Mouse (Mus musculus) right cerebral cortex, postnatal 25 days (tissue): ENCODE results near the gene Ttyh3.
A peak's percentile ranks its signal among the peaks of the same experiment; 100 is the strongest.

ENCODE experiments used
- DNase-seq: peaks from one replicate; pipeline ENCODE4 v3.0.0; 2022

Gene Ttyh3

GRCm38 (mm10) chr5:140607836-140608633 is 40.8 kb downstream of the Ttyh3 start:
- DNase-seq = no peak

DNA sequence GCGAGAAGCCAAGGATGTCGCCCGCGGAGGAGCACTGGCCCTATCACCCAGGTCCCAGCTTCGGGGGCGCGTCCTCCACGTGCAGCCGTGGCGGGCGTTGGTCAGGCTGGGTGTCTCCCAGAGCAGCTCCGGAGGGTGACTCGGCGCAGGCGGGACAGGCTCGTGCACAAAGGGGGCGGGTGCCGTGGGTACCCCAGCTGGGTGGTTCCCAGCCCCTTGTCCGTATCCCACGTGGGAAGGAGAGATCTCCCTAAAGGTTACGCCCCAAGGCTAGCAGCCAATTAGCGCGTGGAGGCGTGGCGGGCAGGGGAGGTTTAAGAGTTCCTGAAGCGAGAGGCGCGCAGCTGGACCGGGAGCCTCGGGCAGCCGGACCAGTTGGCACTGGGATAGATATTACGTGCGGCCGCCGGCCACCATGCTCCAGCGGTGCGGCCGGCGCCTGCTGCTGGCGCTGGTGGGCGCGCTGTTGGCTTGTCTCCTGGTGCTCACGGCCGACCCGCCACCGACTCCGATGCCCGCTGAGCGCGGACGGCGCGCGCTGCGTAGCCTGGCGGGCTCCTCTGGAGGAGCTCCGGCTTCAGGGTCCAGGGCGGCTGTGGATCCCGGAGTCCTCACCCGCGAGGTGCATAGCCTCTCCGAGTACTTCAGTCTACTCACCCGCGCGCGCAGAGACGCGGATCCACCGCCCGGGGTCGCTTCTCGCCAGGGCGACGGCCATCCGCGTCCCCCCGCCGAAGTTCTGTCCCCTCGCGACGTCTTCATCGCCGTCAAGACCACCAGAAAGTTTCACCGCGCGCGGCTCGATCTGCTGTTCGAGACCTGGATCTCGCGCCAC is 41.6 kb downstream of the Ttyh3 start, which contains the start of gene Lfng:
Lfng (plus strand) TSS at position 320 of the 835 bp plus-strand sequence.
- peak; percentile 79 for DNase-seq

GRCm38 (mm10) chr5:140606386-140606785 is 42.4 kb downstream of the Ttyh3 start:
- DNase-seq = no peak

DNA sequence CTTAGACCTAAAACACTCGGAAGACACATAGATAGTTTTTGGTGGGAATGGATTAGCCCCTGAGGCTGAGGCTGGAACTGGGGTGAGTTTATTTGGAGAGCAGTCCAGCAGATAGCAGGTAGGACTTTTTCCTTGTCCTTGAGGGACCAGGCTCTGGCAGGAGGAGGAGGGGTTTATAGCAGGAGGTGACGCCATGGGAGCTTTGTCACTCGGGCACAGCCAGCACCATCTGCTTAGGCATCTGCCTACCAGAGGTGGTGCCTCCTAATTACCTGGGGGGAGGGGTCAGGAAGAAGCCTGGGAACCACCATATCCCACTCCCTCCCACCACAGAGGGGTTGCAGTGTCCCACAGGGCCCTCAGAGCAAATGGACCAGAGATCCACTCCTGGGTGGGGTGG is 43.6 kb downstream of the Ttyh3 start:
- DNase-seq = no peak

- no peak for DNase-seq
These were observed 44.4 kb downstream of the Ttyh3 start for GRCm38 (mm10) chr5:140604386-140604785.

DNA sequence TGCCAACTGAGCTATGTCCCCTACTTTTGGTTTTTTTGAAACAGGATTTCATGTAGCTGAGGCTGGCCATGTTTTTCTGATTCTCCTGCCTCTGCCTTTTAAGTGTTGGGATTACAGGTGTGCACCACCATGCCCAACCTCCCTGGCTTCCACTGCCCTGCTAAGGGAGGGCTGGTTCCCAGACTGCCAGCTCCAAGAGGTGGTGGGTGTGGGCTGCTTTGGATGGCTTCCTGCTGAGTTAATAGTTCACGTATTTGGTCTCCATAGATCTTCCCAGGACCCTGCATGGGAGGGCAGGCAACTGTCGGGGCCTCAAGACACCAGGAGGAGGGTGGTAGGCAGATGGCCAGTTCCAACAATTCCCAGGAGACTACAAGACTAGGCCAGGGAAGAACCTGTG is 46.3 kb downstream of the Ttyh3 start:
- no peak for DNase-seq

DNA sequence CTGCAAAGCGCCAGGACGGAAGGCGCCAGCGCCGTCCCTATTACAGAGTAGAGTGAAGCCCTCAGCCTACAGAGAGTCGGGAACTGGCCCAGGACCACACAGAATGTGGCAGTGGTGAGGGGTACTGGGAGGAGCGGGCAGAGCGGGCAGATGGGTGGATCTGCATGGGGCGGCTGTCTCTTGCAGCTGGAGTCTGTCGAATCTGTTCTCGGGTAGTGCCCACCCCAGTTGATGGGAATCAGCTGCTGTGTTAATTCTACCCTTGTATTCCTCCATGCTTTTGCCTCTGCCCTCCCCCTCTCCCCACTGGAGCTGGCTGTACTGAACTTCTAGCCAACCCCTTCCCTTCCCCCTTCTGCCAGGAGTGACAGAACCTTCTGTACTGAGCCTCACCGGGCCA is 47.1 kb downstream of the Ttyh3 start:
- DNase-seq = no peak

DNA sequence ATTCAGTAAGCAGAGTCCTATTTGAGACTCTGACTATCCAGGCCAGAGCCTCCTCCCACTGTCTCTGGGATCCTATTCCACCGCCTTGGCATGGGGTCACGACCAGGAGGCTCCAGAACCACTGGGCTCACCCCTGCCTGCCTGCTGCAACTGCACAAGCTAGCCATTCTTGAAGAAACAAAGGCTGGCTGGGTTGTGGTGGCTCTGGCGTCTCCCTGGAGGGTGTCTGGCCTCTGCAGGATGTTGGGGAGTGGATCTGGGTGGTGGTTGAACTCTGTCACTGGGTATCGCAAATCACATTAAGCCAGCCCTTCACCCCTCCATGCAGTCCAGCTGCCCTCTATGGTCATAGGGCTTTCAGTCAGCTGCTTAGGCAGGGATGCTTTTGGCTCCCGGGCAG is 48.9 kb downstream of the Ttyh3 start:
- no peak for DNase-seq

- DNase-seq = no peak
These were observed 51.0 kb downstream of the Ttyh3 start for GRCm38 (mm10) chr5:140597787-140598186.

GRCm38 (mm10) chr5:140596927-140597588 is 51.8 kb downstream of the Ttyh3 start:
- no peak for DNase-seq

- DNase-seq = no peak
These were observed 52.4 kb downstream of the Ttyh3 start for GRCm38 (mm10) chr5:140596426-140596825.

DNA sequence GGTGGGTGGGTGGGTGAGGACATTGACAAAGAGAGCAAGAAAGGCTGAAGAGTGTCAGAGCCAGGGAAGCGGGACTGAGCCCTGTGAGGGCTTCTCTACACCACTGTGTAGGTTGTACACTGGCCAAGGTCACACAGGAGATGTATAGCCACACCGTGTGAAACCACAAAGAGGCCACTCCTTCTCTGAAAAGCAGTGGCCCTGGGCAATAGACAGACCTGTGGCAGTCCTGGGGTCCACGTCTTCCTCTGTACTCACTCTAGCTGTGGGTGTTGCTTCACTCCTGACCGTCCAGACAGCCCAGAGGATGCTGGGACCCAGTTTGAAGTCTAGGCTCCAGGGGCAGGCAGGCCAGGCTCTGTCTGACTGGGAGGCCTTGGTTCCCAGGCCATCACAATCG is 54.0 kb downstream of the Ttyh3 start:
- no peak for DNase-seq

DNA sequence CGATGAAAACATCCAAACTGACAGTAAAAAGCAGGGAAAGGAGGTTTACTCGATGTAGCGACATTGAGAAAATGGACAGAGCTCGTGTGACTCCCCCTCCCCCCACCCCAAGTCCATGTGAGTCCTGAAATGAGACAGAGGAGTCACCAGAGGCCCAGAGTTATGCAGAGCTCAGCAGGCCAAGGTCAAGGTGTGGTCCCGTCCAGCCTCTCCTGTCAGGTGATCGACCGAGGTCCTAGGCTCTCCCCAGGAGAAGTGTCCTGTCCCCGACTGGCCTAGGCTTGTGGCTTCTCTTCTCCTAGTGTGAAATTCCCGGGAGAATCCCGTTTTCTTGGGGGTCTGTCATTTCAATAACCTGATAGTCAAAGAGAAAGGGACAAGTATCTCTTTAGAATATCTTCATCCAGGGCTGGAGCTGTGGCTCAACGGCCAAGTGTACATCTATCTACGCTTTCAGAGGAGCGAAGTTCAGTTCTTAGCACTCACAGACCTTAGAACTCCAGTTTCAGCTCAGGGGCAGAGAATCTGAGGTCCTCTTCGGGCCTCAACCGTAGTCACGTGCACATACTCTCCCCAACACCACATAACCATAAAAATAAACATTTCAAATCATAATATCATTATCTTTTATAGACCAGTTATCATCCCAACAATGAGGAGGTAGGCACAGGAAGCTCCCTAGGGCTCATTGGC is 59.6 kb downstream of the Ttyh3 start:
- DNase-seq = no peak

DNA sequence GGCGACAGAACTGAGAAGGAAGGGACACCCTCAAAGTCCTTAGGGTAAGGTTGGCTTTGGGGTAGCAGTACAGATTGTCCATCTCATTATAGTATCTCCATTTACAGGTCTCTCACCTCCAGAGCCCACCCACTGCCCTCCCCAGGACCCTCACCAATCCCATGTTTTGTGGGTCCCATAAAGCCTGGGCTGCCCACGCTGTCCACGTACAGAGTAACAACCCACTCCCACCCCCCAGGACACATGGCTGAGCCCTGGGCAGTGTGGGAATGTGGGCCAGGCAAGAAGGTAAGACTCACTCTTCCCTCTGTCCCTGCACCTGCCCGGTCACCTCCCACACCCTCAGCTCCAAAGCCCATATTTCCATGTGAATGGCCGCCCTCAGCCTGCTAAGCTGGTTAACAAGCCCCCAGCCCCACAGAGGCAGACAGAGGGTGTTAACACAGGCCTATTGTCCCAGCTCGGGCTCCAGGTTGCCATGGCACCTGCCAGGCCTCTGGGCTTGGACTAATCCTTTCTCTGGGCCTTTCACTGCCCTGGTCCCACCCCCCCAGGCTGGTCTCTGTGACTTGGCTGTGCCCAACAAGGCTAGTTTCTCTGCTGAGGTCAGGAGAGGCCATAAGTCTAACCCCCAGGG is 65.0 kb downstream of the Ttyh3 start:
- no peak for DNase-seq

GRCm38 (mm10) chr5:140582995-140583731 is 65.7 kb downstream of the Ttyh3 start:
- DNase-seq = no peak

GRCm38 (mm10) chr5:140581569-140581968 is 67.3 kb downstream of the Ttyh3 start:
- no peak for DNase-seq

DNA sequence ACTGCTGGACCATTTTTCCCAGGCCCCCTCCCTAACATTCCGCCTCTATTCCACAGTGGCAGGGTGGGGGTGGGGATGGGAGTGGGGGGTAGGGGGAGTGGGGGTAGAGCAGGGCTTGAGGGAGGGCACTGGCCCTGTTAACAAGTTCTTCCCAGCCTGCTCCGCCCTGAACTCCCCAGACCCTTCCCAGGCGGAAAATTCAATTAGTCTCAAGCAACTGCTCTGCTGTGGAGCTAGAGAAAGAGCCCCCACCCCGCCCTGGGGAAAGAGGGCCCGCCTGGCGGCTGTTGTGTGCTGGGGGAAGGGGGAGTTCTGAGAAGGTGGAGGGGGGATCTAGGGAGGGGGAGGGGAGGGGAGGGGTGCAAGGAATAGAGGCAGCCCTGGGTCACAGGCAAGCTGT is 69.1 kb downstream of the Ttyh3 start:
- DNase-seq = no peak

DNA sequence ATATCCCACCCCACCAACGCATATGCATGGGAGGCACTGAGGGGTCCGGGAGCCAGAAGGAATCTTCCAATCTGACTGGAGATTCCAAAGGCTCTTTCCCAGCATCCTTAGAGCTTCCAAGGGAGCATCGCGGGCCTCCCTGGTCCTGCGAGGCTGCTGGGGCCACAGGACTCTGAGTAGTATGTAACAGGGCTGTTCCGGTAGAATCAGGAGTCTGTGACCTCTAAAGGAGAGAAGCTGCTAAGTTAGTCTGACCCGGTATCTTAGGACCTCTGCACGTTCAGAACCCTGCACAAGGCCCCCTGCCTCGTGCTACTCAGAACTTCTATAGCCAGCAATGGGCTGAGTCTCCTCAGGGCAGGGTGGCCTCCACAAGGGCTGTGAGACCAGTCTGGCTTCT is 69.6 kb downstream of the Ttyh3 start:
- no peak for DNase-seq

GRCm38 (mm10) chr5:140575381-140575866 is 73.4 kb downstream of the Ttyh3 start:
- DNase-seq = no peak

GRCm38 (mm10) chr5:140572611-140573010 is 76.2 kb downstream of the Ttyh3 start:
- DNase-seq = no peak

GRCm38 (mm10) chr5:140571673-140572072 is 77.2 kb downstream of the Ttyh3 start:
- DNase-seq = no peak
